Mouse (Mus musculus): ENCODE measurements at regions not wholly inside any gene's neighbourhood (a gene's known extent, or its start where the extent isn't known, plus 50 kb on each side); places are given as distances from the start of the nearest gene placed in this dataset.
"Not testable (repeated sequence)": the region's sequence is repeated elsewhere in the genome, so short reads cannot be mapped to it uniquely, and the experiment has no call there.

DNA sequence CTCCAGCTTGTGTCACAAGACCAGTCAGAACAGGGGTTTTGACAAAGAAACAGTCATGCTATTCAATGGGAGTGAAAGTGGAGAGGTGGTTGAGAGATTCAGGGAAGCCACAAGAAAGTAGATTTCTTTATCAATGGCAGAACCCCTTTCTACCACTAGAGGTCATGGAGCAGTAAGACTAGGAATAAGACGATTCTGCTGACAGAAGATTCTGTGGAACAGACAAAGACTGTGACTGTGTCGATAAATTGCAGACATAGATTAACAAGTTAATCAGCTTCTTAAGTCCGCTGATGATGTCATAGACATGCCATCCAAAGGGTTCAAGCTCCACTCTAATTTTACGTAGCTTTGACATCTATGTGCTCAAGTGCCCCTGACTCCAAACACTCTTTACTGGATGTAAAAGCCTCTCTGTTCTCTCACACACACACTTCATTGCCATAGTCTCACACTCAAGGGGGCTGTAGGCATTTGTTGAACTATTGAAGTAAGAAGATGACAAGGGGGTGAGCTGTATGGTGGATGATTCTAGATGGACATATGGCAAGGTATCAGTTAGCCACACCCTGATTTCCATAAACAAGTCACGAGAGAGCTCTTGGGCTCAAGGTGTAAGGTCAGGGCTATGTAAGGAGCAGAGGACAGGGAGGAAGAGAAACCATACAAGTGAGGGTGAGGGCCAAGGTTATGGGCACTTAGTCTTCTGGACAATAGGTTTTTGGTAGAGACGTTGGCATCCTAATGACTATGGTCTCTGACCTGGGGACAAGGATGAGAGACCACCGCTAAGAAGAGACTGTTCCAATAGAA is 102.9 kb upstream of the Fhl2 start:
- no peak overlapping the region for H3K4me3 ChIP-seq (ENCODE audit: low read depth, low read length)
- H3K27me3 ChIP-seq (ENCODE audit: control insufficient read depth, insufficient read depth, low read length), result no peaks in the 10 kb centered on the region
- no peak overlapping the region for H3K9ac ChIP-seq (ENCODE audit: low read length)
- no peak overlapping the region for H3K27ac ChIP-seq (ENCODE audit: low read depth, low read length)
- peak; percentile 55 for ATAC-seq (replicated peaks; ENCODE audit: low FRiP score)
- WGBS, result 54% methylated on average over 7 of the region's 7 CpGs
- DNase-seq (ENCODE audit: low spot score), result no peak
- H3K9me3 ChIP-seq (ENCODE audit: control insufficient read depth, low read length), result no peaks in the 10 kb centered on the region
- H3K4me2 ChIP-seq (ENCODE audit: low read depth, low read length, severe bottlenecking), result no peak overlapping the region
- no peaks in the 10 kb centered on the region for H3K4me1 ChIP-seq (replicated peaks; ENCODE audit: control insufficient read depth, insufficient read depth, low read length)
- no peaks in the 10 kb centered on the region for H3K36me3 ChIP-seq (ENCODE audit: control insufficient read depth, insufficient read depth, low read length)

DNA sequence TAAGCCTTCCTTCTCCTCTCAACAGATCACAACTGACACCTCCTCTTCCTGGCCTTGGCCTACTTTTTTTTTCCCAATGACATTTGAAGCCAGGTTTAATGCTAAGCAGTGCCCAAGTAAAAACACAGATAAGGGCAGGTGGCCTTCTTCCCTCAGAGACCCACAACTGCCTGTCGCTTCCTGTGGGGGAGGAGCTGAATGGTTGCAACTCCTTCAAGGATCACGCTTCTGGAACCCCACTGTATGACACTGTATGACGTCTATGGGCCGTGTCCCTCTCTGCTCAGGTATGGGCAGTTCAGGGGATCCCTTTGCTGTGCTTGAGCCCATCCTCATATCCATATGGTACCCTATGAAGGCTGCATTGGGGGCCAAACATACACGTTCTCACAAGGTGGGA is 103.9 kb upstream of the Fhl2 start:
- no peak for DNase-seq (ENCODE audit: low spot score)
- no peak for ATAC-seq (replicated peaks; ENCODE audit: low FRiP score)
- no peaks in the 10 kb centered on the region for H3K4me1 ChIP-seq (replicated peaks; ENCODE audit: control insufficient read depth, insufficient read depth, low read length)
- no peak overlapping the region for H3K9ac ChIP-seq (ENCODE audit: low read length)
- H3K4me3 ChIP-seq (ENCODE audit: low read depth, low read length), result no peak overlapping the region
- no peaks in the 10 kb centered on the region for H3K36me3 ChIP-seq (ENCODE audit: control insufficient read depth, insufficient read depth, low read length)
- H3K9me3 ChIP-seq (ENCODE audit: control insufficient read depth, low read length), result no peaks in the 10 kb centered on the region
- 85% methylated on average over 5 of the region's 5 CpGs for WGBS
- no peaks in the 10 kb centered on the region for H3K27me3 ChIP-seq (ENCODE audit: control insufficient read depth, insufficient read depth, low read length)
- H3K27ac ChIP-seq (ENCODE audit: low read depth, low read length), result no peak overlapping the region
- no peak overlapping the region for H3K4me2 ChIP-seq (ENCODE audit: low read depth, low read length, severe bottlenecking)

DNA sequence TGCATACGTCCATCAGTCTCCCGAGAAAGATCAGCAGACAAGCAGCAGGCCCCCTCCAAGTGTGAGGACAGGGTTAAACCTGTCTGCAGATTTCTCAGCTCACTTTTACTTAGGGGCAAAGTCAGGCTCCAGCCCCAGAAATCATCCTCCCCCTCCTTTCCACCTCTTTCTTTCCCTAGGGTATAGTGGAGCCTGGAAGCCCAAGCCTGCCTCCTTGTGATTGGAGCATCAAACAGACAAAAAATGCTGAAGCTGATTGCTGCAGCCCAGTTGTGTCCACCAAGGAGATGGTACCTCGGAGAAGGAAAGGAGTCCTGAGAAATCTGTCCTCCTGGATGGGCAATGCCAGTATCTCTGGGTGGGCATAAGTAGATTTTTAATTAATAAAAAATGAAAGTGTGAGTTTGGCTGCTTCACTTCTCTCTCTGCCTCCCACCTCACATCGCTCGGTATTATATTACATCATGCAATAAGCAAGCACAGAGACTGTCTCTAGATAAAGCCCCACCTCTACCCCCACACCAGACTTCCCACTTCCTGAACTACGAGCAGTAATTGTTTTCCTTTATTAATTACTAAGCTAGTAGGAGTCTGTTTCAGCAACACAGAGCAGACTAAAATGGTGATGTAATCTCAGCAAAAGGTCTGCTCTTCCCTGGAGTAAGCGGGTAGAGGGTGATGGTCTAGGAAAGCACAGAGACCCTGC is 105.2 kb upstream of the Fhl2 start:
- H3K4me2 ChIP-seq (ENCODE audit: low read depth, low read length, severe bottlenecking), result no peak overlapping the region
- DNase-seq (ENCODE audit: low spot score) (no peak), ATAC-seq (replicated peaks; ENCODE audit: low FRiP score) (no peak)
- no peaks in the 10 kb centered on the region for H3K36me3 ChIP-seq (ENCODE audit: control insufficient read depth, insufficient read depth, low read length)
- no peak overlapping the region for H3K4me3 ChIP-seq (ENCODE audit: low read depth, low read length)
- no peaks in the 10 kb centered on the region for H3K27me3 ChIP-seq (ENCODE audit: control insufficient read depth, insufficient read depth, low read length)
- no peak overlapping the region for H3K27ac ChIP-seq (ENCODE audit: low read depth, low read length)
- H3K9me3 ChIP-seq (ENCODE audit: control insufficient read depth, low read length), result no peaks in the 10 kb centered on the region
- no peak overlapping the region for H3K9ac ChIP-seq (ENCODE audit: low read length)
- 85% methylated on average over 7 of the region's 7 CpGs for WGBS
- H3K4me1 ChIP-seq (replicated peaks; ENCODE audit: control insufficient read depth, insufficient read depth, low read length), result no peaks in the 10 kb centered on the region

DNA sequence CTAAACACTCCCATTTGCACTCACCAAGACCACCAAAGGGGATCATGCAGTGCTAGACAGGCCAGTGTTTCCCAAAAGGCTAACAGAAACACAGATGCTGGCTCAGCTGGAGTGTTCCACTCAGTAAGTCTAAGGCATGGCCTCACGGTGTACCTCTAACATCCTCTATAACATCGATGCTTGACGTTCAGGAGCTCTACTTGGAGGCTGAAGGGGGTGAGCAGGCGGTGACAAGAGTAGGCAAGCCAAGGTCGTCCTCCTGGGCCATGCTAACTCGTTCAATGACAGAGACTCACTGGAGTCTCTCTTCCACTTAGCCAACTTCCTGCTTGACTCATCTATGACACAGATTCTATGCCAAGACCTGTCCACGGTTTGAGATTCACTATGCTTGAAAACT is 105.9 kb upstream of the Fhl2 start:
- no peak for ATAC-seq (replicated peaks; ENCODE audit: low FRiP score)

DNA sequence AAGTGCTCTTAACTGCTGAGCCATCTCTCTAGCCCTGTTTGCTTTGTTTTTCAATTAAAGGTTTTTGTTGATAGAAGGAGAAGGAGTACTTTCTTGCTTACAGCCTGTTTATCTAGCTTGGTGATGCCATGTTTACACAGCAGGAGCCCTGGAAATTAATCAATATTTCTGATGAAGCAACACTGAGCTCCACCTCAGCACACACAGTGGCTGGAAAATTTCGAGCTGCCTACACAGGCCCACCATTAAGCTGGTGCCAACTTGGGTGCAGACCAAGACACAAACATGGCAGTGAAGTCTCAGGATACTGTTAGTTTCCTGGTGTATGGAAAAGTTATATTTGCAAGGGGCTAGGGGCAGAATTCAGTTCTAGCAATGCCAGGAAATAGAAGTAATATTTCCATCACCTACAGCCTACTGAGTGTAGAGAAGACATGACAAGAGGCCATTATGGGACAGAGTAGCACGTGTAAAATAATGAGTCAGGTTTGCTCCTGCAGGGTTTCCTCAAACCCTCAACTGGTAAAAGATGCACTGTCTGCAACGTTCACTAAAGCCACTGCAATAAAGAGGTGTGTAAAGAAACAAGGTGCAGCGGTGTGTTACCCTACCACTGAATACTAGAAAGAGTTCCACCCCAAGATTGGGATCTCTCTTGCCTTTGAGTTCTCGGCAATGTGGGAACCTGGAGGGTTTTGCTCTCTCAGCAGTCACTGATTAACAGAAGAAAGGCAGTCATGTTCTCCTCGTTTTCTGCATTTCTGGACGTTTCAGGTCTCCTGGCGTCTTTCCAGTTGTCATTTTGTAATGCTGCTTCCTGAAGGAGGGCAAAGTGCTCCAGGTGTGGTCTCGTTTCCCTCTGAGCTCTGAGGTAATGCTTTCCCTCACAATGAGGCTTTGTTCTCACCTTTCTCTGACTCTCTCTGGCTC is 108.8 kb upstream of the Fhl2 start:
- Histone ChIP-seq H3K27me3 (ENCODE audit: control insufficient read depth, insufficient read depth, low read length) (no peaks in the 10 kb centered on the region), H3K9ac (ENCODE audit: low read length) (no peak overlapping the region), H3K4me3 (ENCODE audit: low read depth, low read length) (no peak overlapping the region), H3K4me1 (replicated peaks; ENCODE audit: control insufficient read depth, insufficient read depth, low read length) (no peaks in the 10 kb centered on the region), H3K27ac (ENCODE audit: low read depth, low read length) (no peak overlapping the region), H3K4me2 (ENCODE audit: low read depth, low read length, severe bottlenecking) (no peak overlapping the region), H3K36me3 (ENCODE audit: control insufficient read depth, insufficient read depth, low read length) (no peaks in the 10 kb centered on the region), H3K9me3 (ENCODE audit: control insufficient read depth, low read length) (no peaks in the 10 kb centered on the region)
- 65% methylated on average over 9 of the region's 9 CpGs for WGBS
- ATAC-seq (replicated peaks; ENCODE audit: low FRiP score), result no peak
- no peak for DNase-seq (ENCODE audit: low spot score)

More for the DNA sequence above, 105.9 kb upstream of the Fhl2 start:
- H3K9me3 ChIP-seq (ENCODE audit: control insufficient read depth, low read length), result no peaks in the 10 kb centered on the region
- H3K4me1 ChIP-seq (replicated peaks; ENCODE audit: control insufficient read depth, insufficient read depth, low read length), result no peaks in the 10 kb centered on the region
- no peaks in the 10 kb centered on the region for H3K27me3 ChIP-seq (ENCODE audit: control insufficient read depth, insufficient read depth, low read length)
- no peak overlapping the region for H3K9ac ChIP-seq (ENCODE audit: low read length)
- no peak overlapping the region for H3K4me3 ChIP-seq (ENCODE audit: low read depth, low read length)
- H3K36me3 ChIP-seq (ENCODE audit: control insufficient read depth, insufficient read depth, low read length), result no peaks in the 10 kb centered on the region
- no peak overlapping the region for H3K4me2 ChIP-seq (ENCODE audit: low read depth, low read length, severe bottlenecking)
- no peak for DNase-seq (ENCODE audit: low spot score)
- no peak overlapping the region for H3K27ac ChIP-seq (ENCODE audit: low read depth, low read length)
- 87% methylated on average over 7 of the region's 7 CpGs for WGBS

DNA sequence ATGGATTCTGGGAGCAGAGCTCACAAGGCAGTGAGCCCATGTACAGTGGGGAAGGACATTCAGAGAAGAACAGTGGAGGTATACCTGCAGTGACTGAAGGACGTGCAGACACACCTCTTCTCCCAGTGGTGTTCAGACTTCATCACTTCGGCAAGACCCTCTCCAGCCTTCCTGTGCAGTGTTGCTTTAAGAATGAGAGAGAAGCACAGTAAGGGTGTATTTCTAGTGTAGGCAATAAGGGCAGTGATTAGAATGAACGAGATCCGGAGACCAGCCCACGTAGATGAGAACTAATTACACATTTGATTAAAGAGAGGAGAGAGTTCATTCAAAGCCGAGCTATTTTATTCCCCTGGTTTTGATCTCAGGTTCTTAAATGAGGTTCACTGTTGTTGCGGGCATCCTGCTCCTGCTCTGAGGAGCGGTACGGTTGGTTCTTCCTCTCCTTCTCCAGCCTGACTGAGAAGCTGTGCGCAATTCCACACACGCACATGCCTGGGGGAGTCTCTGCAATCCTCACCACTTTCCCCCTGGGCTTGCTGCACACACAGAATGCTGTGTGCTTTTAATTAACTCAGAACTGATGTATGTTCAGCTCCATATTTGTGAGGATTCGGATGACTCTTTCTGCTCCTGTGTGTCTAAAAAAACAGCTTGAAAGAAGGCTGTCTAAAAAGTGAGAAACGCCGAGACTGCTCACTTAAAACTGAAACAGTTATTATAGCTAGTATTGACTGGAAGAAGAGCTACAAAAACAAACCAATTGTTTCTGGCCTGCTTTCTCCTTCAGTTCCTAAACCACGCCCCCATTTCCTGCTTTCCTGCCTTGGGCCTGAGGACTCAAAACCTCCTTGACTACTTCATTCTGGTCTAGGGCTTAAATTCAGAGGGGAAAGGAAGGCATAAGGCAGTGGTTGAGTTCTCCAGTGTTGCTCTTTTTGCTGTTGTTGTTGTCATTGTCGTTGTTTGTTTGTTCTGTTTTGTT is 114.2 kb upstream of the Fhl2 start:
- no peak for ATAC-seq (replicated peaks; ENCODE audit: low FRiP score)
- Histone ChIP-seq H3K9me3 (ENCODE audit: control insufficient read depth, low read length) (no peaks in the 10 kb centered on the region), H3K27me3 (ENCODE audit: control insufficient read depth, insufficient read depth, low read length) (no peaks in the 10 kb centered on the region), H3K9ac (ENCODE audit: low read length) (no peak overlapping the region), H3K27ac (ENCODE audit: low read depth, low read length) (no peak overlapping the region), H3K4me2 (ENCODE audit: low read depth, low read length, severe bottlenecking) (no peak overlapping the region), H3K4me1 (replicated peaks; ENCODE audit: control insufficient read depth, insufficient read depth, low read length) (no peaks in the 10 kb centered on the region), H3K36me3 (ENCODE audit: control insufficient read depth, insufficient read depth, low read length) (no peaks in the 10 kb centered on the region), H3K4me3 (ENCODE audit: low read depth, low read length) (no peak overlapping the region)
- no peak for DNase-seq (ENCODE audit: low spot score)
- WGBS, result 68% methylated on average over 16 of the region's 16 CpGs

DNA sequence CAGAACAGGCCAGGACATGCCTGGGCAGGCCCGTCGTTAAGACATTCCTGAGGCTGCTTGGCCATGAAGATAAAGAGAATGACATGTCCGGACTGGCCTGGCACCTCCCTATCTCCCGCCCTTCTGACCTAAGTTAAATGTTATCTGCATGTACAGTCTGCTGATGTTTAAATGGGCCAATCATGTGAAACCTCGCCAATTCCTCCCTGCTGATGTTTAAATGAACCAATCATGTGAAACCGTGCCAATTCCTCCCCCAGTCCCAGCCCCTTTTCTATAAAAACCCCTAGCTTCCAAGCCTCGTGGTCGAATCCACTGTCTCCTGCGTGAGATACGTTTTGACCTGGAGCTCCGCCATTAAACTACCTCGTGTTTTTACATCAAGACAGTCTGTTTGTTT is 119.5 kb upstream of the Fhl2 start:
- H3K4me3 ChIP-seq (ENCODE audit: low read depth, low read length); DNase-seq (ENCODE audit: low spot score); ATAC-seq (replicated peaks; ENCODE audit: low FRiP score); H3K36me3 ChIP-seq (ENCODE audit: control insufficient read depth, insufficient read depth, low read length); H3K27ac ChIP-seq (ENCODE audit: low read depth, low read length); H3K9me3 ChIP-seq (ENCODE audit: control insufficient read depth, low read length); H3K27me3 ChIP-seq (ENCODE audit: control insufficient read depth, insufficient read depth, low read length); H3K4me2 ChIP-seq (ENCODE audit: low read depth, low read length, severe bottlenecking); H3K9ac ChIP-seq (ENCODE audit: low read length); H3K4me1 ChIP-seq (replicated peaks; ENCODE audit: control insufficient read depth, insufficient read depth, low read length): not testable (repeated sequence)
- WGBS, result 93% methylated on average over 12 of the region's 12 CpGs
